Mouse (Mus musculus): ENCODE results near the gene 1700069L16Rik.

Gene 1700069L16Rik

DNA sequence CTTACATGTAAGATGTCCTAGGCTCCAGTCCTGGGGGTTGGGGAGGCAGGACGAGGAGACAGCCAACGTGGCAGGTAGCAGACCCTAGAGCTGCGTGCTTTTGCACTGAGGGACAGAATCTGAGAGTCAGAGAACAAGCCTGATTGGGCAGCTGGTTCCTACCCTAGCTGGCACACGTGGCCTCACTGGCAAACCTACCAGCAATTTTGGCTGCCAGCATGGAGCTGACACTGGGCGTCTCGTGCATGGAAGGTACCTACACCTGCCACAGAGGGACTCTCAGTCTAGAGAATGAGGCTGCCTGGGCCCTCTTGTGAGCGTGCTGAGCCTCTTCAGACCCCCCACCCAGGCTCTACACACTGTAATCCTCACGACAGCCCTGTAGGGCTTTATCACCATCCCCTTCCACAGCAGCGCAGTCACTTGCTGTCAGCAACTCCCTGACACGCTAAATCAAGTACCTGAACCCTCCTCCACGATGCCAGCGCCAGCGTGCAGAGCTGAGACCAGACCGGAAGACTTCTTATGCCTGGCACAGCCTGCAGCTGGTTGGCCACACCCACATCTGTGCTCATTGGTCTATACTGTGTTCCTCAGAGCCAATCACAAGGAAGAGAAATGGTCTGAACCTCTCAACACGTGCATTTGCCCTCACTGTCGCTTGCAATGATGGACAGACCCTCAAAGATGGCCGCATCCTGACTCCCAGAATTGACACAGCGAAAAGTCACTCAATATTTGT, 81.3 kb downstream of the 1700069L16Rik start:
- DNase-seq (ENCODE audit: low spot score), result no peak

Measured in T-cell, adult 2 months (primary cell).